Mouse (Mus musculus) lung, postnatal 25 days (tissue): ENCODE results near the gene Setdb1.
A peak's percentile ranks its signal among the peaks of the same experiment; 100 is the strongest.

ENCODE experiments used
- DNase-seq: peaks from one replicate; pipeline ENCODE4 v3.0.0; 2022; ENCODE audit warnings: low spot score

The Setdb1 gene

DNA sequence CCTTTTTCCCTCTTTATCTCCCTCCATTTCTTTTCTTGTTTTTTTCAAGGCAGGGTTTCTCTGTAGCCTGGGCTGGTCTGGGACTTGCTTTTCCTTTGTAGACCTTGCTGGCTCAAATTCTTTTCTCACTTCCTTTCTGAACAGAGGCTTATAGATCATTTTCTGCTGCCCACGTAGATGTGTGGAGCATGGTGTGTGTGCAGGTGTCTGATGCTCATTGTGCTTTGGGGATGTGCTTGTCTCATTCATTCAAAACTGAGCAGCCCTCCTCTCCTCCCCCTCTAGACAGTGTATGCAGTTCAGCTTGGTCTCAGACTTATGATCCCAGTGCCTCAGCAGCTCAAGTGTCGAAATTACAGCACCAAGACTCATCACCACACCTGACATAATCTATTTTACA lies 37.9 kb downstream of the Setdb1 start:
- no peak for DNase-seq

DNA sequence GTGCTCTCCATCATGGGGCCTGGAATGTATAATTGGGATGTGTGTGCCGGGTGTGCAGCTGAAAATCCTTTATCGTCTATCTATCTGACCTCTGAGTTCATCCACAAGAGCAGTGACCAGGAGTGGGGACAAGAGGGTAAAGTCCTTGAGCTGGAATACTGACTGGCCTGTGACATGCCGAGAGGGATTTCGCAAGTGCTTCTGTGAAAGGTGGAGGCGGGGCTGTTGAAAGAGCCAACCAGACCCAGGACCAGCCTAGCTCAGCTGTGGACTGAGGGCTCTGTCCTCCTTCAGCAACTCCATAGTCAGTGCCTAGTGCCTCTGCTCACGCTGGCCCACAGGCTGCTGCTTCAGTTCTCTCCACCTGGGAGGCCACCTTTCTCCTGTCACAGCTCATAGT lies 38.5 kb downstream of the Setdb1 start:
- peak; percentile 90 for DNase-seq

DNA sequence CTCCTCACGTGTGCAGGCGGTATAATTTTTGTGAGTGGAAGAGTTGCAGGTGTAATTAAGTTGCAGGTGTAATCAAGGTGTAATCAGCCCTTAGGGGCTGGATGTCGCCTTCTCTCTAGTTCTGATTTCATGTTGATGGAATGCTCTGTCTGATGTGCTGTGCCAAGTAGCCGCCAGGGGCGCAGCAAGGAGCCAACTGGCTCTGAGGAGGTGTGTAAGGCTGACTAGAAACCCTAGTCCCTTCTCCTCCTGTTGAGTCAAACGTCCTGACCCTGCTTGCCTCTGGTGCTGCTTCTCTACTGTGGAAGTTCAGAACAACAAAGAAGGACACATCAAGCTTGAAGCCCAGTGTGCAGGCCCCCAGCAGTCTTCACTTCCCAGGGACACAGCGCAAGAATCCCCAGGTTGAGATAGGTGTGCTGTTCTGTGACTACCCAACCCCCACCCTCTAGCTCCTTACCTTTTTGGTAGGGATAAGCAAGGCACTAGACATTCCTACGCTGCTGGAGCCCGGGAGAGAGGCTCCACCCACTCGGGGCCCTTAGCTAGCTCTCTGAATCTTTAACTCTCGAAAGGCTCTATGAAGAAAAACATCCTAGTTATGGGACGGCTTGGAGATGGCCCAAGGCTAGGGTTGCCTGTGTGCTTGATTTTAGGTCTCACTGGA lies 39.5 kb downstream of the Setdb1 start:
- peak; percentile 84 for DNase-seq

DNA sequence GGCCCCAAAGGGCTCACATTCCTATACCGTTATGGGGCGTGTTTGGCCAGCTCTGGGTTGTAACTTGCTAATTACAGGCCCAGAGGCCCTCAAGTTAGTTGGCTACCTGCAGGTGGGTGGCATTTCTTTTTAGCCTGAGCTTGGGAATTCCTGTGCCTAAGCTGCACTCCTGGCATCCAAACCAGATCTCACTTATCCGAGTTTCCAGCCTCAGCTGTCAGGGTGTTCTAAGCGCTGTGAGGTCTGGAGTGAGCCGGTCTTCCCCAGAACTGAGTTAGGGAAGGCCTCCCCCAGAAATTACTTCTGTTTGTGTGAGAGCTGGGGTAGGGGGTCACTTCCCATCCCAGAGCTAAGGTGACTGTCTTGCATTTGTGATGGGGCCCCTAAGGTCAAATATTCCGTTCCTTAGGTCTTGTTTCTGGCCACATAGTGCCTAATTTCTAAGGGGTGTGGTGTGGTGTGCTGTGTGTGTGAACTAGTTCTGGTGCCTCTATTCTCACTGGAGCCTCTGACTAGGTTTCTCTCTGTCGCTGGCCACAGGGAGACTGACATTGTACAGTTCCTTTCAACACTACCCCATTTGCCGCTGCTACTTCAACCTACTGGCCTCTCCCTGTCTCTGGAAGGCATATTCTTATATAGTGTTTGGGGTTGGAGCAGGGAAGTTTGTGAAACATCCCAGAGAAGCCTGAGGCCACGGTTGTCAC lies 41.0 kb downstream of the Setdb1 start:
- DNase-seq: no peak

DNA sequence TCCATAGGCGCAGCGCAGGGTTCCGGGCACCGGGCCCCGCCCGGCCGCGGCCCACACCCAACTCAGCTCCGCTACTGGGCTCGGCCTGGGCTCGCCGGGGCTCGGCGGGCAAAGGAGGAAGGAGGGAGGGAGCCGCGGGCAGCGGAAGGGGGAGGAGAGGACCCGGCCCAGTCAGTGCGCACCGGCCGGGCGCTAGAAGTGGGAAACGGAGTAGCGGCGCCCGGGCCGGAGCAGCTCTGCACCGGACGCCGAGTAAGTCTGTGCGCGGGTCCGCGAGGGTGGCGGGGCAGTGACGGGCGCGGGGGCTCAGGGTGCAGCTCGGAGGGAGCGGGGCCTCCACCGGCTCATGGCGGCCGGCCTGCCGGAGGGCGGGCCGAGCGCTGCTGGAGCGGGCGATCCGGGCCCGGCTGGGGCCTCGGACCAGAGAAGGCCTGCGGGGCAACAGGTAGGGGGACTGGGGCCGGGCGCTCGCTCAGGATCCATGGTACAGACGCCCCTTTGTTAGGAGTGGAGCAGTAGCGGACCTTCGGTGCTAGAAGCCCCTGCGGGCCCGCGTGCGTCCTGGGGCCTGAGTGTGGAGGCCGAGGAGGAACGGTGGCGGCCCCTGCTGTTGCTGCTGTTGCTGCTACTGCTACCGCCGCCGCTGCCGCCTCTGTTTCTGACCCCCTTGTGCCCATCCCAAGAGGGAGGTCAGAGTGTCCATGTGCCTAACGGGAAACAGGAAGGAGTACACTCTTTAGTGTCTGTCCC lies 41.7 kb downstream of the Setdb1 start:
- peak; percentile 93 for DNase-seq

DNA sequence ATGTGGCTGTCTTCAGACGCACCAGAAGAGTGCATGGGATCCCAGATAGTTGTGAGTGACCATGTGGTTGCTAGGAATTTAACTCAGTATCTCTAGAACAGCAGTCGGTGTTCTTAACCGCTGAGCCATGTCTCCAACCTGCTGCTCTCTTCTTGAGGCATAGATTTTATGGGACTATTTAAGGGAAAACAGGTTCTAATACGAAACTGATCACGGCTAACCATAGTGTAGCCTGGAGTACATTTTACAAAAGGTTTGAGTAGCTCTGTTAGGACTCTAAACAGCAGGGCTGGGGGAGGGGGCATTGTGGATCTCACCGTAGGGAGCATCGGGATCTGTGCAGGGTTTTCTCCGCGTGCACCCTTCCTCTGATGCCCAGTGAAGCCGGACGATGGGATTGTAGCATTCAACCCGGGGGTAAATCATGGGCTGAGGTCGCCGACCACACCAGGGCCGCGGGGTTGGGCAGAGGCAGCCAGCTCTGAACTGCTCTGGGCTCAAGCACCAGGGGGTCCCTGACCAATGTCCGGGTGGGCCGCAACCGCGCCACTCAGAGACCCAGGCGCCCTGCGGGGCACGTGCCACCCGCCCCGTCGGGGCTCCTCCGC lies 42.4 kb downstream of the Setdb1 start, which contains the start of gene Cers2:
Gene Cers2, plus strand, starts transcription at position 306 of the 608 bp plus-strand sequence.
- no peak for DNase-seq

DNA sequence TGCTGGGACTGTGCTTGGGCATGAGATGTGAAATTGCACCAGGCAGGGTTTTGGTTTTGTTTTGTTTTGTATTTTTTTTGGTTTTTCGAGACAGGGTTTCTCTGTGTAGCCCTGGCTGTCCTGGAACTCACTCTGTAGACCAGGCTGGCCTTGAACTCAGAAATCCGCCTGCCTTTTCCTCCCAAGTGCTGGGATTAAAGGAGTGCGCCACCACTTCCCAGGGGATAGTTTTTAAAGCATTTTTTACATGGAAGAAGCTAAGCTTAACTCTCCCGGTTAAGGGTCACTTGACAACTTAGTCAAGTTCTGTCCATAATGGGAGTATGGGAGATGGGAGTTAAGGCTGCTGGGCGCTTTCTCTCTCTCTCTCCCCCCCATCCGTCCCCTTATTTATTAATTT lies 42.9 kb downstream of the Setdb1 start:
- no peak for DNase-seq

DNA sequence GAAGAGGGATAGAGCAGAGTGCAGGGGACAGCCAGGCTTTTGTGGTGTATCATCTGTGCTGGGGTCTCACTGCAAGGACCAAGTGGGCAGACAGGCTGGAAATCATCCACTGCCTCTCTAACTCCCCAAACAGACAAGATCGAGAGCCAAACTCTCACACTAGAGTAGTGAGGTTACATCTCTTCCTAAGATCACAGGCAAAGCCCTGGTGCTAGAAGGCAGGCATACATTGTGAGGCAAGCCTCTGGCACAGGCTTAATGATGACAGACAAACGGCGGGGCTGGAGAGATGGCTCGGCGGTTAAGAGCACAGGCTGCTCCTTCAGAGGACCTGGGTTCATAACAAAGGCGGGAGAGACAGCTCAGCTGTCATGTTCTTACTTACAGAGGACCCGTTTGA lies 43.5 kb downstream of the Setdb1 start:
- DNase-seq: no peak

DNA sequence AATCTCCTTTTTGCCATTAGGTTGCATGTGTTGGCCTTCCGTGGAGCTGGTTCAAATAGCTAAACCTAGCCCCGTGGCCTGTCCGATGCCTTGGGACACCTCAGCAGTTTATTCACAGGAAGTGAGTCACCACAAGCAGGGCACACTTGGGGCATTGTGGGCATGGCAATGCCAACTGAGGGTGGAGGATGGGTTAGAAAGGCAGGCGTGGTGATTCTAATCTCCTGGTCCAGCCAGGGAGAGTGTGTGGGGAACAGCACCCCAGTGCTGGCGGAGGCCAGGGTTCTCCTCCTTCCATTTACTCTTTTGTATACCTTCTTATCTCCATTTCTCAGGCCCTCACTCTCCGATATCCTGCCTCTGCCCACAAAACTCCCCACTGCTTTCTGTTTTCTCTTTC lies 44.4 kb downstream of the Setdb1 start:
- peak; percentile 61 for DNase-seq

DNA sequence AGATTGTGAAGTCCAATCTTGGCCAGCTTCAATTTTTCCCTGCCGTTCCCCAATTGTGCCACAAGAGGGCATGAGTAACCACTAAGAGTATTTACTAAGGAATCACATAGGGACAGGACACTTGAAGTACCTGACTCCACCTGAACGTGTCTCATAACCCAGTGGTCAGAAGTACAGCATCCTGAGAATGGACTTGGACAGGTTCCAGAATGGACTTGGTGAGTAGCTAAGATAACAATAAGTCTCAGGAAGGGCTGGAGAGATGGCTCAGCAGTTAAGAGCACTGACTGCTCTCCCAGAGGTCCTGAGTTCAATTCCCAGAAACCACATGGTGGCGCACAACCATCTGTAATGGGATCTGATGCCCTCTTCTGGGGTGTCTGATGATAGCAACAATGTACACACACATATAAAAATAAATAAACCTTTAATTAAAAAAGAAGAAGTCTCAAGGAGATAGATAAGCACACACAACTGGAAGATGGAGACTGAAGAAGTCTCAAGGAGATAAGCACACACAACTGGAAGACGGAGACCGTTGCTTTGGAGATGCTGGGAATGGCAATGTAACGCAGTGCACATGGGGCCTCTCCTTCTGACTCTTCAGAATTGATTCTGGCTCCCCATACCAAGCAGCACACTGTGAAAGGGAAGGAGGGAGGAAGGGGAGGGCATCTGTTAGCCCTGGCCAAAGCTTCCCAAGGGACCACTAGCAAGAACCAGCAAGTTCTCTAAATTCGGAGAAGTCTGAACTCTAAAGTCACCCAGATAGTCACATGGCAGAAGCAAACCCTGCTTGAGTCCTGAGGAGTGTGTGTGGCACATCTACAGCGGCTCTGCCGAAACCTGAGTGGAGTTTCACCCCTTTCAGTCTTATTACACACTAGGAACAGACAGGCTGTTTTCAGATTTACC lies 45.8 kb downstream of the Setdb1 start:
- peak; percentile 83 for DNase-seq

DNA sequence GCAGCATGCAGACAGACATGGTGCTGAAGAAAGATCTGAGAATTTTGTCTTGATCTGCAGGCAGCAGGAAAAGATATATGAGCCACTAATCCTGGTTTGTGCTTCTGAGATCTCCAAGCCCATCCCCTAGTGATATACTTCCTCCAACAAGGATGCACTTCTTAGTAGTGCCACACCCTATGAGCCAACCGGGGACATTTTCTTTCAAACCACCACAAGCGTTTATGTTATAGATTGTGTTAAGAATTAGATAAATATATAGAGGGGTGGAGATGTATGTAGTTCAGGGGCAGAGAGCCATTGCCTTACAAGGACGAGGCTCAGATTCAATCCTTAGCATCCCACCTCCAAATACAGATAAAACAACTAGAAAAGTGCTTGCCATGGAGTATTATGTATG lies 46.5 kb downstream of the Setdb1 start:
- no peak for DNase-seq

DNA sequence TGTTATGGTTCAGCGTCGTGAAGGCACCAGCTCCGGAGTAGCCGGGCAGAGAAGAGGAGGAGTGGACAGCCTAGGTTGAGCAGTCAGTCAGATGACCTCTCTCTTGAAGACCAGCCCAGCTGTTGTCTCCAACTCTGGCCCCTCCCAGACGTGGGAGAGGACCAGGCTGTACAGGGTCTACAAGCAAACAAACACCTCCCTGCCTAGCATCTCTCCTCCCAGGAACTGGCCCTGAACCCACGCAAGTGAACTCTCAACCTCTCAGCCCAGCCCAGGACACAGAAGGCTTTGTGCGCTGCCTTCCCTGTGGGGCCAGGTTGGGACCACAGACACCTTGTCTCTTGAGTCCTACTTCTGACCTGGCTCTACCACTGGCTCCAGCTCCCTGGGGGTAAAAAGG lies 49.9 kb downstream of the Setdb1 start, which contains the start of gene Anxa9:
Gene Anxa9, minus strand, starts transcription at position 77 of the 400 bp plus-strand sequence.
- no peak for DNase-seq

DNA sequence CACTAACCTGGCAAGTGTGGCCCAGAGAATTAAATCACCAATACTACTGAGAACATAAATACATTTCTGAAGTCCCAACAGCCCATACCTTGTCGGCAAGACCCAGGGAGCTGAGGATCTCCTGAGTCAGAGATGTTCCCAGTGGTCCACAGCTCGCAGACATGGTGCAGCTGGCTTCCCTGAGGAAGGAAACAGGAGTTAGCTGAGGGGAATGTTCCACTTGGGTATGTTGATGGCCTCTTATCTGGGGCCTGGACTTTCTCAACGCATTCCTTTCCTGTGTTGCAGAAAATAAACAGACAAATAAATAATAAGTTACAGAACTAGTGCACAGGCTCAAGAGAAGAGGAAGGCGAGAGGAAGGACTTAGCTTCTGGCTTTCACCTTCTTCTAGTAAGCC lies 50.8 kb downstream of the Setdb1 start:
- no peak for DNase-seq

DNA sequence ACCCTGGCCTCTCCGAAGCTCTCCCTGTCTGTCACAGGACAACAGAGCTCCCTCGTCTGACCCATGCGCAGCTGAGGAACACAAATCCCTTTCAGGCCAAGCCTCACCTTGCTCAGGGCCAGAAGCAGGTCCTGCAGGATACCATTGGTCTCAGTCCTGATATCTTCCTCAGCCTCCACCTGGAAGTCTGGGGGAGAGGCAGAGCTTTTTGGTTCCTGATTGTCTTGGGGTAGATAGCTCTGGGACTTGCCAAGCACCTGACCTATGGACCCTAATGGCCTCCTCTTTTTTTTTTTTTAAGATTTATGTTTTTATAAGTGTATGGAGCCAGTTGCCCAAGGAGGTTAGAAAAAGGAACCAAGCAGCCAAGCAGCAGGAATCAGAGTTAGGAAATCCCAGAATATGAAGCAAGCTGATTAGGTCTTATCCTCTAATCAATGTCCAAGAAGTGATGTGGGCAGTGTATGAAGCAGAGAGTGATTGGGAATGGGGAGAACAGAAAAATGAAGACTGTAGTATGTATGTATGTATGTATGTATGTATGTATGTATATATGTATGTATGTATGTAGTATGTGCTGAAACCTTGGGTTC lies 55.7 kb downstream of the Setdb1 start:
- no peak for DNase-seq

DNA sequence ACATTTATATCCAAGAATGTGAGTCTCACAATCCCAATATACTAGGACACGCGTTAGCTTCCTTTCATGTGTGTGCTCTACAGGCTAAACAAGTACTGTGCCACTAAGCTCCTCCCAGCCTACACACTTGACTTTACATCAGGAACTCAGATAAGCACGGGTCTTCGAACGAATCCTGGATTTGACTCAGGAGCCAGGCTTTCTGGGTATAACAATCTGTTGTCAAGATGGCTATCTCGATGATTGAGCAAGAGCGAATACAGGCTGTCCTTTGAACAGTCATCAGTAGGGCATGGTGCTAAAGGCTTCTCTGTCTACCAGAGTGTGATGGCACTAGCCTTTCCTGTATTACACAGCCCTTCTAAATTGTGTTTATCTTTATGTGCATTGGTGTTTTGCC lies 59.0 kb downstream of the Setdb1 start:
- no peak for DNase-seq

DNA sequence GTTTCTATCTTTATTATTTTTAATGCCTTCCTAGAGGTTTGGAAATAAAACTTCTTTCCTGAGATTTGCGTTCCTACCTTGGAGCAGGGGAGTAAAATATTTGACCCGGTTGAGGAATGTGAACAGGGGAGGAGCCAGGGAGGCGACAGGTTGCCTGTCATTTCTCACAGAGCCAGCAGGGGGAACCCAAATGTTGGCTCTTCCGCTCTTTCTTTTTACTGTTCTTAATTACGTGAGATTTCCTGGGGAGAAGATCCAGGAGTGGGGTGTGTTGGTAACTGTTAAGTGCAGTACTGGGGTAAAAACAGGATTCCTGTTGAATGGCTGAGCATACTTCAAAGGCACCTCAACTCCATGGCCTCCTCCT lies 60.9 kb downstream of the Setdb1 start:
- DNase-seq: peak; percentile 67

DNA sequence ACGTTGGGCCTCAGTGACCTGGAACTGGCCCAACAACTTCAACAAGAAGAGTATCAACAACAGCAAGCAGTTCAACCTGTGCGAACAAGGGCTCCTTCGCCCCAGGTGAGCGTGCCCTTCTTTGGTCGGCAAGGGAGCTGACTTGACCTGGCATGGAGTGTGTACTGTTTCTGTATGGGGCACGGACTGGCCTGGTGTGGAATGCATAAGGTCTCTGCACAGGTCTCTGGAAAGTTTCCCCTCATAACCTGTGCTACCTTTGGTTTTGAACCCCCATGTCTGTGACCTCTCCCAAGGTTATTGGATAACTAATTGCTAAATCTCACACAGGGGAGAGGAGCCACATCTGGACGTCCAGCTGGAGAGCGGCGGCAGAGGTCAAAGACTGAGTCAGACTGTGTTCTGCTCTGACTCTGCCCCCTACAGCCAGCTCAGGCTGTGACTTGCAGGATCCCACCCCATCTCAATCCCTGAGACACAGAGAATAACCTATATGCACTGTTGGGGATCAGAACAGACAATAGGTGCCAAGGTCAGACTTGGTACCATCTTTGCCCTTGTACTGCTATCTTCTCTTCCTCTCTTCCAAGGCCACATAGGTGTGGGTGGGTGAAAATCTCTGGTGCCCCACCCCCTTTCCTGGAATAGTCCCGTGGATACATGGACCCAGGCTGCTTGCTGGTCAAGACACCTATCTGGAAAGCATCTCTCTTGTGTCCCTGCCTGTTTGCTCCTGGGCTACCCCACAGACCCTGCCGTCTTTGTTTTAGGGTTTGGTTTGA lies 61.5 kb downstream of the Setdb1 start:
- DNase-seq: no peak

DNA sequence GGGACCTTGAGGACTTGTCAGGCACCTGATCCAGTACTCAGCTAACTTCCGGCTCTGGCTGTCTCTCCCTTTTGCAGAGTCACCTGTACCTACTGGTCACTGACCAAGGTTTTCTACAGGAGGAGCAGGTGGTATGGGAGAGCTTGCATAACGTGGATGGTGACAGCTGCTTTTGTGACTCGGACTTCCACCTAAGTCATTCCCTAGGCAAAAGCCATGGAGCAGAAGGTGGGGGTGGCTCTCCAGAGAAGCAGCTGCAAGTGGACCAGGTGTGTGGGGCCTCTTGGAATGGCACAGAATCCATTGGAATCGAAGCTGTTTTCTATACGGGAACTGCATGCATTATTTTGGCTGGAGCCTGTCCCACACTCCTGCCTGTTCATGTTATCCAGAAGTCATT lies 62.3 kb downstream of the Setdb1 start:
- no peak for DNase-seq

DNA sequence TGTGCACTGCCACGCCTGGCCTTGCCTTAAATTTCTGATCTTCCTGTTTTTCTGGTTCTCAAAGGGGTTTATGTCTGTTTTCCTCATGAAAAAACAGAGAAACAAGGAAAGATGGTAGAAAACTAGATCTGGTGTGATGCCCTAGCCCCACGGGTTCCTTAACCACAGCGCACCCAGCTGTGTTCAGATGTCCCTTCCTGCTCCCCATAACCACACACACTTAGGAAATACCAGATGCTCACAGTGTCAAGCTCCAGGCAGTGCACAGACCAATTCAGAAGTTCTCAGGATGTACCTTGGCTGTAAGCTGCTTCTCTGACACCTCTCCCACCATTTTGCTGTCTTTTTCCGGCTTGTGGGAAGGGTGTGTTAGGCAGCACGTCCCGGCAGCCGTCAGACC lies 62.7 kb downstream of the Setdb1 start:
- no peak for DNase-seq

DNA sequence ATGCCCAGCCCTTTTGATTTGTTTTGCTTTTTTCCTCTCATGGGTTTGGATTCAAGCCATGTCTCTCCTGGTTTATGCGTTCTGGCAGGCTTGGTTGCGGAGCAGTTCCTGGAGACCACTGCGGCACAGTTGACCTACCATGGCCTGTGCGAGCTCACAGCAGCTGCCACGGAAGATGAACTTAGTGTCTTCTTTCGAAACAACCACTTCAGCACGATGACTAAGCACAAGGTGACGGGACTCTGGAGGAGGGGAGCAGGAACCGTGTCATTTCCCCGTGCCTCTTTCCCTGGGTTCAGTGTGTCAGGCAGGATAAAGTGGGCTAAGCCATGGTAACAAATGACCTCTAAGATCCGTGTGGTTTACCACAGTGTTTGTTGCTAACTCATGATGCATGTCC lies 63.5 kb downstream of the Setdb1 start:
- DNase-seq: peak; percentile 52
